Mouse (Mus musculus): Measurements from ENCODE around the gene Cyp1a2. TPM values are rescaled to one million over a fixed set of nuclear protein-coding genes. Genes with fewer than 3 reads are reported as not detected.

The Cyp1a2 gene
- polyA plus RNA-seq, 2 experiments, result not detected

DNA sequence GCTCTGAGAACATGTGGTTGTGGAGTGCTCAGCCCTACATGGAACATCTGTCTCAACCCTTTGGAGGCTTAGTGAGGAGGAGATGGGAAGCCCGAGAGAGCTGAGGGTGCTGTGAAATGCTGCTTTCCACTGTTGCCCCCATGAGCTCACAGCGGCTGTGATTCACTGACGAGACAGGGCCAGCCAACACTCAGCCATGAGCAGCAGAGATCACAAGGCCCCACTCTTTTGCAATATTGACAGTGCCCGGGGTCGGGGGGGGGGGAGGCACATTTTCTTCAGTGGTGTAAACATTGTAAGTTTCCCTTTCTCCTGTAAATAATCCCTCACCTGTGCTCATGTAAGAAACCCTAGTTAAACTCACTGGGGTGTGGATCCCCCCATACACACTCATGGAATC, 12.0 kb downstream of the Cyp1a2 start:
- no peaks in the 10 kb centered on the region for H3K27me3 ChIP-seq (ENCODE audit: control insufficient read depth, insufficient read depth, low read length)
- WGBS, result 85% methylated on average over 5 of the region's 5 CpGs
- no peaks in the 10 kb centered on the region for H3K4me1 ChIP-seq (ENCODE audit: control insufficient read depth, insufficient read depth, low read length)
- no peak for TF ChIP-seq POLR2A (IDR thresholded peaks at IDR 0.05; ENCODE audit: borderline replicate concordance, extremely low read depth, insufficient read depth, insufficient read length)
- H3K27ac ChIP-seq (replicated peaks; ENCODE audit: low read depth, low read length), result no peak overlapping the region
- H3K4me3 ChIP-seq (replicated peaks; ENCODE audit: low read length), result no peak overlapping the region
- no peak overlapping the region for H3K9ac ChIP-seq (ENCODE audit: low read depth, low read length, severe bottlenecking)
- DNase-seq (ENCODE audit: low spot score) (no peak), ATAC-seq (ENCODE audit: low FRiP score, low read depth) (no peak)
- H3K36me3 ChIP-seq (ENCODE audit: control insufficient read depth, insufficient read depth, low read length), result no peaks in the 10 kb centered on the region
- H3K9me3 ChIP-seq (ENCODE audit: control insufficient read depth, low read length), result no peaks in the 10 kb centered on the region
- no peak overlapping the region for H3K4me2 ChIP-seq (replicated peaks; ENCODE audit: low read depth, low read length, severe bottlenecking)

DNA sequence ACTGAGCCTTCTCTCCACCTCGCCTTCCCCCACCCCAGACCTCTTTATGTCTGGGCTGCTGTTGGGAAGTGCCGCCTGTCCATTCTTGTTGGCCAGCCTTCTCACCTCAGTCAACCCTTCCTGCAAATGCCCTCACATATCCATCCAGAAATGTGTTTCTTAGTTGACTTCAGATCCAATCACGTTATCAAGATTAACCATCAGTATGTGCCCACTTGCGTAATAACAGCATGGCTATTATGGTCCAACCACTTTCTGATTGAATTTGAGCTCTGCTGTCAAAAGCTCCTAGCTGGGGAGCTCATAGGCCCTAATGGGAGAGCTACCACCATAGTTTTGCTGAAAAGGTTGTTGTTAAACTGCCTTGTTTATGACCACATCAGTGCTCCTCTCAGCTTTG, 12.5 kb downstream of the Cyp1a2 start:
- Histone ChIP-seq H3K36me3 (ENCODE audit: control insufficient read depth, insufficient read depth, low read length) (no peaks in the 10 kb centered on the region), H3K9me3 (ENCODE audit: control insufficient read depth, low read length) (no peaks in the 10 kb centered on the region), H3K4me1 (ENCODE audit: control insufficient read depth, insufficient read depth, low read length) (no peaks in the 10 kb centered on the region), H3K27ac (replicated peaks; ENCODE audit: low read depth, low read length) (no peak overlapping the region), H3K9ac (ENCODE audit: low read depth, low read length, severe bottlenecking) (no peak overlapping the region), H3K4me2 (replicated peaks; ENCODE audit: low read depth, low read length, severe bottlenecking) (no peak overlapping the region), H3K4me3 (replicated peaks; ENCODE audit: low read length) (no peak overlapping the region), H3K27me3 (ENCODE audit: control insufficient read depth, insufficient read depth, low read length) (no peaks in the 10 kb centered on the region)
- ATAC-seq (ENCODE audit: low FRiP score, low read depth), result no peak
- no peak for DNase-seq (ENCODE audit: low spot score)
- 87% methylated on average over 4 of the region's 4 CpGs for WGBS
- TF ChIP-seq POLR2A (IDR thresholded peaks at IDR 0.05; ENCODE audit: borderline replicate concordance, extremely low read depth, insufficient read depth, insufficient read length), result no peak

DNA sequence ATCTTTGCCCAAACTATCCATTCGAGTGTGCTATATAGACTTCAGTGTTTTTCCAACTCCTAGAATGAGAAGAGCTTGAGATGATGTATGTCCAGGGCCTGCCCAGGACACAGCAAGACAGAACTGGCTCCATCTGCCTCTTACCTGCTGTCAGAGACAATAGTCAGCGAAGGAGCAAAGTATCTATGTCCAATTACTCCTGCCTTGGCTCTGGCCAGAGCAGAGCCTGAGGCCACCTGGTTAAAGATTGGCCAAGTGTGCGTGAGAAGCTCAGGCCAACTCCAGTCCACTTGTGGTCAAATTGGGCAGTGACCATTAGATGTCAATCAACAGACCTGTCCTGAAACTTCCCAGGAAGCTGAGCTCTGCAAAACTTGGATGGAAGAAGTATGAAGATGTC, 13.9 kb downstream of the Cyp1a2 start:
- Histone ChIP-seq H3K27ac (replicated peaks; ENCODE audit: low read depth, low read length) (no peak overlapping the region), H3K36me3 (ENCODE audit: control insufficient read depth, insufficient read depth, low read length) (no peaks in the 10 kb centered on the region), H3K4me2 (replicated peaks; ENCODE audit: low read depth, low read length, severe bottlenecking) (no peak overlapping the region), H3K9ac (ENCODE audit: low read depth, low read length, severe bottlenecking) (no peak overlapping the region), H3K4me1 (ENCODE audit: control insufficient read depth, insufficient read depth, low read length) (no peaks in the 10 kb centered on the region), H3K9me3 (ENCODE audit: control insufficient read depth, low read length) (no peaks in the 10 kb centered on the region), H3K4me3 (replicated peaks; ENCODE audit: low read length) (no peak overlapping the region), H3K27me3 (ENCODE audit: control insufficient read depth, insufficient read depth, low read length) (no peaks in the 10 kb centered on the region)
- no peak for TF ChIP-seq POLR2A (IDR thresholded peaks at IDR 0.05; ENCODE audit: borderline replicate concordance, extremely low read depth, insufficient read depth, insufficient read length)
- ATAC-seq (ENCODE audit: low FRiP score, low read depth) (no peak), DNase-seq (ENCODE audit: low spot score) (no peak)
- 79% methylated on average over 3 of the region's 3 CpGs for WGBS

DNA sequence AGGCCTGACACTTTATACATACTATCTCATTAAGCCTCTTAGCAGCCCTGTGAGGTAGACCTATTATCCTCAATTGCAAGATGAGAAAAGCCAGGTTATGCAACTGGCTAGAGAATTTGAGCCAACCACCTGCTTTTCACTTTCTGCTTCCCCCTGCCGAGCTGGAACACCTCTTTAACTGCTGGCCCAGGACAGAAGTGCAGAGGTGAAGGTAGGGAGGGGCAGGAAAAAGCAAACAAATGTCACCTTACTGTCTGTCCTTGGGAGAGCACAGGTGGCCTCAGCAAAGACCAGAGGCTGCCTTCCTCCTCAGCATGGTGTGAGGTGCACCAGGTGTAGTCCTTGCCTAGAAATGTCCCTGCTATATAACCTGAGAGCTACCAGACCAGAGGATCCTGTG, 15.2 kb downstream of the Cyp1a2 start:
- H3K27me3 ChIP-seq (ENCODE audit: control insufficient read depth, insufficient read depth, low read length), result no peaks in the 10 kb centered on the region
- 19% methylated on average over 1 of the region's 1 CpGs for WGBS
- H3K4me3 ChIP-seq (replicated peaks; ENCODE audit: low read length), result no peak overlapping the region
- H3K36me3 ChIP-seq (ENCODE audit: control insufficient read depth, insufficient read depth, low read length), result no peaks in the 10 kb centered on the region
- no peak overlapping the region for H3K27ac ChIP-seq (replicated peaks; ENCODE audit: low read depth, low read length)
- H3K4me1 ChIP-seq (ENCODE audit: control insufficient read depth, insufficient read depth, low read length), result no peaks in the 10 kb centered on the region
- no peak overlapping the region for H3K4me2 ChIP-seq (replicated peaks; ENCODE audit: low read depth, low read length, severe bottlenecking)
- H3K9me3 ChIP-seq (ENCODE audit: control insufficient read depth, low read length), result no peaks in the 10 kb centered on the region
- DNase-seq (ENCODE audit: low spot score) (no peak), ATAC-seq (ENCODE audit: low FRiP score, low read depth) (no peak)
- no peak for TF ChIP-seq POLR2A (IDR thresholded peaks at IDR 0.05; ENCODE audit: borderline replicate concordance, extremely low read depth, insufficient read depth, insufficient read length)
- no peak overlapping the region for H3K9ac ChIP-seq (ENCODE audit: low read depth, low read length, severe bottlenecking)

DNA sequence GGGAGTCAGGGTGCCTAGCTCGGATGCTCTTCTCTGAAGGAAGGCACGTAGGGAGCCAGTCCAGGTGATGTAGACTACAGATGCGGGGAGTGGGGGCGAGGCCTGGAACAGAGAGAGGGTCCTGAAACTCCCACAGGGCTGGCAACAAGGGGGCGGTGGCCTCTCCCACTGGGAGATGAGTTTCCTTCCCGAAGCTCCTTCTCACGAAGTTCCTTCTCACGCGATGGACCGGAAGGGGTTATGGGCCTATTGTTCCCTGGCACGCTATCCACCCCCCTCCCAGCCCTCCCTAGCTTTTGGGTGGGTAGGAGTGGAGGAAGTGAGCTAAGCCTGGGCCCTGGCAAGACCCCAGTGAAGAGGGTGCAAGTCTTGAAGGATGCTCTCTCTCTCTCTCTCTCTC, 15.7 kb downstream of the Cyp1a2 start:
- ATAC-seq (ENCODE audit: low FRiP score, low read depth), result no peak
- Histone ChIP-seq H3K27ac (replicated peaks; ENCODE audit: low read depth, low read length) (no peak overlapping the region), H3K27me3 (ENCODE audit: control insufficient read depth, insufficient read depth, low read length) (no peaks in the 10 kb centered on the region), H3K4me3 (replicated peaks; ENCODE audit: low read length) (no peak overlapping the region), H3K9ac (ENCODE audit: low read depth, low read length, severe bottlenecking) (no peak overlapping the region), H3K4me2 (replicated peaks; ENCODE audit: low read depth, low read length, severe bottlenecking) (no peak overlapping the region), H3K9me3 (ENCODE audit: control insufficient read depth, low read length) (no peaks in the 10 kb centered on the region), H3K36me3 (ENCODE audit: control insufficient read depth, insufficient read depth, low read length) (no peaks in the 10 kb centered on the region), H3K4me1 (ENCODE audit: control insufficient read depth, insufficient read depth, low read length) (no peaks in the 10 kb centered on the region)
- DNase-seq (ENCODE audit: low spot score), result no peak
- WGBS, result 65% methylated on average over 11 of the region's 11 CpGs
- TF ChIP-seq POLR2A (IDR thresholded peaks at IDR 0.05; ENCODE audit: borderline replicate concordance, extremely low read depth, insufficient read depth, insufficient read length), result no peak

DNA sequence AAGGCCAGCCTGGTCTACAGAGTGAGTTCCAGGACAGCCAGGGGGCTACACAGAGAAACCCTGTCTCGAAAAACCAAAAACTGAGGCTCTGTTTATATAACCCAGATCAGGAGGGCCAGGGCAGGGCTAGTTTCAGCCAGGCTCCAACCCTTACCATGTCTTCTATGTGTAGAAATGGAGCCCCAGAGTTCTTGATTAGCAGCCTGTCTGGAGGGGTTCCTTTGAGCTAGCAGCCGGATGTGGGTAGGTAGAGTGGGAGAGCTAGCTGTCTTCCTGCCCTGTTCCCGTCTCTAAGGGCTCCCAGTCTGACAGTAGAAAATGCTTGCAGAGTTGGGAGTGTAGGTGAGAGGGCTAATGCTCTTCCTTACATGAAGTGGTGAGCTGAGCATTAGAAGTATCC, 16.4 kb downstream of the Cyp1a2 start:
- WGBS, result 81% methylated on average over 3 of the region's 3 CpGs
- H3K36me3 ChIP-seq (ENCODE audit: control insufficient read depth, insufficient read depth, low read length), result no peaks in the 10 kb centered on the region
- no peak for ATAC-seq (ENCODE audit: low FRiP score, low read depth)
- no peaks in the 10 kb centered on the region for H3K4me1 ChIP-seq (ENCODE audit: control insufficient read depth, insufficient read depth, low read length)
- no peak overlapping the region for H3K27ac ChIP-seq (replicated peaks; ENCODE audit: low read depth, low read length)
- no peak overlapping the region for H3K4me3 ChIP-seq (replicated peaks; ENCODE audit: low read length)
- no peak overlapping the region for H3K9ac ChIP-seq (ENCODE audit: low read depth, low read length, severe bottlenecking)
- H3K9me3 ChIP-seq (ENCODE audit: control insufficient read depth, low read length), result no peaks in the 10 kb centered on the region
- no peak overlapping the region for H3K4me2 ChIP-seq (replicated peaks; ENCODE audit: low read depth, low read length, severe bottlenecking)
- H3K27me3 ChIP-seq (ENCODE audit: control insufficient read depth, insufficient read depth, low read length), result no peaks in the 10 kb centered on the region
- no peak for TF ChIP-seq POLR2A (IDR thresholded peaks at IDR 0.05; ENCODE audit: borderline replicate concordance, extremely low read depth, insufficient read depth, insufficient read length)
- no peak for DNase-seq (ENCODE audit: low spot score)

Data from limb, embryonic 14.5 days (tissue).